Mouse (Mus musculus) thymus, postnatal 4 days (tissue): Measurements from ENCODE around the gene Espn.
A peak's percentile ranks its signal among the peaks of the same experiment; 100 is the strongest.

Experiments
- DNase-seq: peaks from one replicate; pipeline ENCODE4 v3.0.0; 2021

The Espn gene

DNA sequence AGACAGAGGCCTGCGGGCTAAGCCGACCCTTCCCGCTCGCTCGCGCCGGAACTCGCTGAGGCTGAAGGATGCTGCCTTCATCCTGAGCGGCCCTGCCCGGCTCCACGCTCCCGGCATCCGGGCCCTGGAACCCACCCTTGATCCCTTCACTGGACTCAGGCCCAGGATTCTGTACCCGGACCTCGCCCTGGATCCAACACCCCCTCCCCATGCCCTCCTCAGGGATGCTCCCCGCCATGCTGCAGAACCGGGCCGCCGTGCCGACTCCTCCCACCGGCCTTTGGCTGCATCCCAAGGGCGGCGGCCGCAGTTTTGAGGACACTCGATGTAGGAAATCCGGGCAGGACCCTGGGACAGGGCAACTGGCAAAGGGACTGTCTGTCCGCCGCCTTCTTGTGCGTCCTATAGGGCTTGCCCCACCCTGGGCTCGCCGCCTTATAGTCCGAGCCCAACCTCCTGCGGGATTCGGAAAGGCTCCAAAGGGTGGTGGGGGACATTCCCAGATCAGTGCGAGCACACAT is 26.2 kb upstream of the Espn start:
- DNase-seq: no peak

DNA sequence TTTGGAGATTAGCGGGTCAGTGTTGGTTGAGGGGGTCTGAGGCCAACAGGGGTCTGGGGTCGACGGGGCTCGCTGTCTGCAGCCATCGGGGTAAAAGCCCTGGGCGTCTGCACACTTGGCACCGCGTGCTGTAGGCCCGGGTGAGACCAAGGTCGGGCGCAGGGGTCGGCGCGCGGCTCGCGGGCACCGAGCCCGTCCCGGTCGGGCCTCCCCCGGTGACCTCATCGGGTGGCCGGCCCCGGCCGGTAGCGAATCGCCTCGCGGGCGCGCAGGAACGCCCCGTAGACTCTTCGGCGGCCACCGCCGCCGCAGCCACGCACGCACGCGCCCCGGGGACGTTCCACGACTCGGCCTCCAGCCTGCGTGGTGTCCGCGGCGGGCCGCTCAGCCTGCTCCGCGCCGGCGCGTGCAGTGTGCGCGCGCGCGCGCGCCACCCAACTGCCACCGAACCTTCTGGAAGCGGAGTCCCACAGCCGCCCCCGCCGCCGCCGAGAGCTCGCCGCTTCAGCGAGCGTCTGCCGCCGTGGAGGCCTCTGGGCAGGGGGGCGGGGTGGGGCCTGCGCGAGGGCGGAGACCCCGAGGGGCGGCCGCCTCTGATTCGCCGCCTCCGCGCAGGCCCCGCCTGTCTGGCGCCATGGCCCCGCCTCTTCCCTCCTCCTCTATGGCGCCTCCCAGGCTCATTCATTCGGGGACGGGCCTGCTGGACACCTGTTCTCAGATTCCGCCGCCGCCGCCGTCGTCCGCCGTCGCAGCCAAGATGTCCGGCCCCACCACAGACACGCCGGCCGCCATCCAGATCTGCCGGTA is 25.6 kb upstream of the Espn start, which contains the start of gene Acot7:
Gene Acot7, plus strand, starts transcription at position 598 of the 807 bp plus-strand sequence.
- peak; percentile 97 for DNase-seq

GRCm38 (mm10) chr4:152177174-152177536 is 25.0 kb upstream of the Espn start:
- no peak for DNase-seq

DNA sequence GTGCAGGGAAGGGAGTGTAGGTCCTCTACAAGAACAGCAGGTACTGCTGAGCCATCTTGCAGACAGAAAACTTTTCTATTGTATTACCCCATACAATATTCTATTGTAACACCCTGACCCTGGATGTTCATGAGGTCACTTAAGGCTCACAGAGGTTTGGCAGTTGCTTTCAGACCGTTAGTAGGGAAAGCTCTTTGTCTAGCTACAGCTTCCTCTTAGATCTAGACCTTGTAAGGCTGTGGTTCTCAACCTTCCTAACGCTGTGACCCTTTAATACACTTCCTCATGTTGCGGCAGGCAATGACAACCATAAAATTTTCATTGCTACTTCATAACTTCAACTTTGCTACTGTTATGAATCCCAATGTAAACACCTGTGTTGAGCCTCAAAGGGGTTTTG is 24.5 kb upstream of the Espn start:
- no peak for DNase-seq

- no peak for DNase-seq
These were observed 21.8 kb upstream of the Espn start for GRCm38 (mm10) chr4:152173956-152174355.

- DNase-seq: peak; percentile 91
These were observed 20.9 kb upstream of the Espn start for GRCm38 (mm10) chr4:152173041-152173440.

DNA sequence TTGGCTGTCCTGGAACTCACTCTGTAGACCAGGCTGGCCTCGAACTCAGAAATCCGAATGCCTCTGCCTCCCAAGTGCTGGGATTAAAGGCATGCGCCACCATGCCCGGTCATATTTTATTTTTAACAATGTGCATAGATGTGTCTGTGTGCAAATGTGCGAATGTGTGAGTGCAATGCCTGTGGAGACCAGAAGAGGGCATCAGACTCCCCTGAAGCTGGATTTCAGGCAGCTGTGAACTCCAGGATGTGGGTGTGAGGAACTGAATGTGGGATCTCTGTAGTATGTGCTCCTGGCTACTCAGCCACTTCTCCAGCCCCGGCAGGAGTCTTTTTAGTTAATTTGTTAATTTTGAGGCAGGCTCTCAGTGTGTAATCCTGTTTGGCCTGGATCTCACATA is 19.4 kb upstream of the Espn start:
- DNase-seq: no peak

GRCm38 (mm10) chr4:152170286-152170685 is 18.1 kb upstream of the Espn start:
- DNase-seq: no peak

GRCm38 (mm10) chr4:152169103-152169502 is 16.9 kb upstream of the Espn start:
- DNase-seq: no peak

GRCm38 (mm10) chr4:152168052-152168451 is 15.9 kb upstream of the Espn start:
- no peak for DNase-seq

DNA sequence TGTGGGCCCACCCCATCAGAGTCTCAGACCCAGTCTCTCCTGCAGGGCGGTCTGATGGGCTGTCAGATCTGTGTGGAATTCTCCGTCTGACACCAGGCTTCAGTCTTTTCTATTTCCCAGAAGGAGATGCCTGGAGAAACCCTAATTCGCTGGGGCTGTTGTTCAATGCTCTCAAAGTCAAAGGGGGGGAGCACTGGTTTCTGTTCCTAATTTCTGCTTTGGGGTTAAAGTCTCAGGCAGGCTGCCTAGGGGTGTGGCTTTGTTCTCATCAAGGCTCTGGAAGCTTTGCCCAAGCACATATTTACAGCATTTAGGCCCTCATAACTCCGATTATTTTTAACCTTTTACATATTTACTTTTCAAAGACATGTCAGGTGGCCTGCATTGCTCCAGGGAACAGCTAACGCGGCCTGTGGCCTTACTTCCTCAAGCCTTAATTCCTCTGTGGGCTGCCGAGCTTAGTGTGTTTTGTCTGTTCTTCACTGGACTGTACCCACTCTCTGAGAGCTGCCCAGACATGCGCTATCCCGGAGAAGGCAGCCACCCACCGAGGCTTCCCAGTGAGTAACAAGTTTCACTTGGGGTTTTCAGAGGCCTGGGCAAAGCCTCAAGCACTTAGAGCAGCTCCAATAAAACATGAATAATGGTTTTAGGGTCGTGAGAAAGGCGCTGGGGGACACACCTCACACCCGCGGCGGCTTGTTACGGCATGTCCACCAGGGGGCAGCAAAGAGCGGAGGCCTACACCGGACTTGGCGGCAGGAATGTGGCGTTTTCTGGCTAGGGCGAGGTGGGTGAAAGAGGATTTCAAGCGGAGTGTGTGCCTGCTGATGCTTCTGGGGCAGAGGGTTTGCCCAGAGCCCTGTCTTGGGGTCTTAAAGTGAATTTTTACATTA is 13.1 kb upstream of the Espn start:
- peak; percentile 92 for DNase-seq

DNA sequence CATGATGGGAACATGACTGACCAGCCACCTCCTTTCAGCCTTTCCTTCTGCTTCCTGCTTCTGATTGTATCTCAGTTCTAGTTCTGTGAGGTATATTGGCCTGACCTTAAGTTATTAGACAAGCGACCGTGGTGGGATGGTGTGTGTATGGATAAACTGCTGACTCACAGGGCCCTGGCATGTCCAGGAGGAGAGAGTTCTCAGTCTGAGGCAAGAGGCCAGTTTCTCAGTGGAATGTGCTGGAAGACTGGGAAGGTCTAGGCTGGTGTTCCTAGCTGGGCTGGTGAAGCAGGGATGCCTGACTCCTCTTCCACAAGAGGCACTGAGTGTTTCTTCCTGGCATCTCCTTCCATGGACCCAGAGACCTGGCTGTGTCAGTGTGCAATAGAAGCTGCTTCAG is 10.6 kb upstream of the Espn start:
- DNase-seq: no peak

DNA sequence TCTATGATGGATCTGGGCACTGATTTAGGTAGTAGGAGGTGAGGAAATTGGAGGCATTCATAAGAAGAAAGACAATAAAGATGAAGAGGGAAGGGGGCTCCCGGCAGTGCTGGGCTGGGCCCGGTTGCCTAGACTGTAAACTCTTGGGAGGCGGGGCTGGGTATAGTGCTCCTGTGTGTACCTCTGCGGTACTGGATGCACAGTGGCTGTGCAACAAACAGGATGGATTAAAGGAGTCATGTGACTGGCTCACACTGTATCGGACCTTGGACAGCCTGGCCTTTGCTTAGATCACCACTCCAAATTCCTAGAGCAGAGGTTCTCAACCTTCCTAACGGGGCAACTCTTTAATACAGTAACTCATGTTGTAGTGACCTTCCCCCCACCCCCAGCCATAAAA is 9.4 kb upstream of the Espn start:
- no peak for DNase-seq

GRCm38 (mm10) chr4:152160748-152161147 is 8.6 kb upstream of the Espn start:
- DNase-seq: no peak

GRCm38 (mm10) chr4:152159285-152159678 is 7.1 kb upstream of the Espn start:
- DNase-seq: peak; percentile 26

- DNase-seq: peak; percentile 42
These were observed 6.6 kb upstream of the Espn start, which contains the start of gene Hes2 for GRCm38 (mm10) chr4:152158585-152159284. Gene Hes2 (plus strand): TSS chr4:152158867.

DNA sequence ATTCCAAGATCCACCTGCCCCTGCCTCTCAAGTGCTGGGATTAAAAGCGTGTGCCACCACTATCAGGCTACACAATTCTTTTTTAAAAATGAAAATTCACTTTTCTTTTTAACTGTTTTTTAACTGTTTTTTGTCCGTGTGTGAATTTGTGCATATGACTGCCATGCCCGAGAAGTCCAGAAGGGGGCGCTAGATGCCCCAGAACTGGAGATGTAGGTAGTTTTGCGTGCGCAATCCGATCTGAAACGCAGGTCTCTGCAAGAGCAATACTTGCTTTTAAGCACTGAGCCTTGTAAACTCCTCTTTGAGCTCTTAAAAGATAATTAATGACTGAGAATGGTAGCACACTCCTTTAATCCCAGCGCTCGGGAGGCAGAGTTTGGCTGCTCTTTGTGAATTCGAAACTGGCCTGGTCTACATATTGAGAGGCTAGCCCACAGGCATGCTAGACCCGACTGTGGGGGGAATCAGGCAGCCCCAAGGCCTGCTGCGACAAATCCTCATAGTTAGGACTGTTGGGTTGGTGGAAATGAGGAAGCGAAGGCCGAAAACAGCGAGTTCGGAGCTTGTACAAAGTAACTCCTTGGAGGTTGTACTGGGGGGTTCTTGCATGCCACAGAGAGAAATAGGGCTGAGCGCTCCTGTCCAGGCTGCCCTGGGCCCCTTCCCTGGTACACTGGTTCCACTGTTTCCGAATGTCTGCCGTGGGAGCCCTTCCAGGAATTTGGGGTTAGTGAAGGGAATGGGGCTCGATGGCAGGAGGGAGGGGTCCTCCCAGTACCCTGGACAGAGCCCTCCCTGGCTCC is 5.8 kb upstream of the Espn start:
- DNase-seq: peak; percentile 81

- DNase-seq: no peak
These were observed 2.8 kb upstream of the Espn start for GRCm38 (mm10) chr4:152155019-152155418.

- DNase-seq: peak; percentile 98
These were observed 1.6 kb upstream of the Espn start for GRCm38 (mm10) chr4:152153771-152154177.

DNA sequence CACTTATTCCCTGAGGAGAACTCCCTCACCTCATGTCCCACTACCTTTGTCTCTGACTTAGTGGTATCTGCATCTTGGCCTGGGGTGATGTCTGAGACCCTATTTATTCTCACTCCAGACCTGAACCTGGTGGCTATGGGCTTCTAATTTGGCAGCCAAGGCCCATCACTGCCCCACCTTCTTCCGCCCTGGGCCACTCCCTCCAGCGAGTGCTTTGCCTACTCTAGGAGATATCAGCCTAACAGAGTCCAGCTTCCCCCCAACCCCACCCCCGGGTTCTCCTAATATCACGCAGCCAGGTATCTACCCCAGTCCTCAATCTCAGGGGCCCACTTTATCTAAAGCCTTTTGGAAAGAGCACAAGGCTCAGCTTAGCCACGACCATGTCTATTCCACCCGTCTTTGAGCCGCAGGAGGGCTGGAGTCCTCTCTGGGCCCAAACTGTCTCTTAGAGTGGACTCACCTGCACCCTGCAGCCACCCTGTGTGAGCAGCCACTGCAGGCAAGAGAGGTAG is 663 bp downstream of the Espn start:
- no peak for DNase-seq

GRCm38 (mm10) chr4:152150546-152150945 is 1.6 kb downstream of the Espn start:
- no peak for DNase-seq
